In the genomic region with DNA sequence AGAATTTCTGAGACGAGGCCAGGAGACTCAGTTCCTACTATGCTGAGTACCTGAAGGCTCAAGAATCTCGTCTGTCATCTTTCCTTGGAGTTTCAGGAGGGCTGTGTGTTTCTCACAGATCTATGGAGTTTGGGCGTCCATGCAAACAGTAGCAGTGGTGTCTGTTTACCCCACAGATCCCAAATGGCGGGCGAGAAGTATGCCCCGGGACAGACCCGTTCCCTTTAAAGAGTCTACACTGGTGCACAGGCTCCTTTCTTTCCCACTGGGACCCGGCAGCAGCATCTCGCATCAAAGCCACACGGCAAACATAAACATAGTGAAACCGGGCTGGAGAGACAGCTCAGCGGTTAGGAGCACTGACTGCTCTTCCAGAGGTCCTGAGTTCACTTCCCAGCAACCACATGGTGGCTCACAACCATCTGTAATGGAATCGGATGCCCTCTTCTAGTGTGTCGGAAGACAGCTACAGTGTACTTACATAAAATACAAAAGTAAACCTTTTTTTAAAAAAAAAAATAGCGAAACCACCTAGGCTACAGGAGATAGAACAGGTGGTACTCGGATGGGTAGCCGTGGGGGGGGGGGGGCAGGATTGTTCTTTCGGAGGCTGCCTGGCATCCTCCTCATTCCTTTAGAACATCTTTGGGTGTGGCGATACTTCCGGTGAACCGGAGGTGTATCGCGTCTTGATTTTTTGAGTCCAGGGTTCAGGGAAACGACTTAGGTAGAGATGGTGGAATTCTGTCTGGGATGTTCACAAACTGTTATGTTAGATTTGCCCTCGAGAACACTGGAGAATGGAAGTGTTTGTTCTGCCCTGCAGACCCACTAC, we compare ENCODE assay signal across 20 mouse cellular contexts. TPM values are rescaled to one million over a fixed set of nuclear protein-coding genes. Genes with fewer than 3 reads are reported as not detected.
DNase-seq lines count a peak whose midpoint lies in the region; ATAC-seq and TF ChIP-seq lines count a peak whose summit lies in the region.
"Had no signal": no experiment of that assay in that cellular context is flagged by ENCODE, and none has a peak within 500 bp of the region (broad histone marks: within the 10 kb centered on the region; RNA-seq: fewer than 3 reads in every experiment).

No protein-coding gene starts in this region.

- H3K79me2 ChIP-seq in heart, adult 2 months (replicated peaks; ENCODE audit: control insufficient read depth, insufficient read depth, low read length) = peaks cover 12% of the 10 kb centered on the region

- H3K27ac ChIP-seq in heart, adult 2 months = peak overlapping the region; percentile 54
- H3K27ac ChIP-seq in testis, adult 2 months (ENCODE audit: control insufficient read depth, insufficient read depth, low read depth, low read length) = peak overlapping the region; percentile 15; the same call in 1 of the 2 replicates
- peak overlapping the region; percentile 55 for H3K27ac ChIP-seq in liver, postnatal 0 days (ENCODE audit: low read depth)
- no peak overlapping the region for H3K27ac ChIP-seq in hindbrain, embryonic 14.5 days
- H3K27ac ChIP-seq: forebrain, embryonic 15.5 days; heart, embryonic 15.5 days; hindbrain, embryonic 12.5 days; limb, embryonic 10.5 days; neural tube, embryonic 12.5 days had no signal

- H3K9ac ChIP-seq in heart, adult 2 months (ENCODE audit: low read depth, low read length) = no peak overlapping the region
- H3K9ac ChIP-seq in liver, postnatal 0 days (replicated peaks) = peak overlapping the region; percentile 54
- no peak overlapping the region for H3K9ac ChIP-seq in hindbrain, embryonic 14.5 days
- H3K9ac ChIP-seq: forebrain, embryonic 15.5 days; heart, embryonic 15.5 days; hindbrain, embryonic 12.5 days; lung, embryonic 14.5 days; neural tube, embryonic 12.5 days had no signal

- no peak for TF ChIP-seq EP300 in heart, adult 2 months (IDR thresholded peaks at IDR 0.05; ENCODE audit: insufficient read depth, low read depth, low read length)
- no peak for TF ChIP-seq EP300 in liver, postnatal 0 days (IDR thresholded peaks at IDR 0.05; ENCODE audit: low read depth)

- 59% methylated on average over 25 of the region's 25 CpGs for WGBS in heart, adult 2 months
- WGBS in liver, postnatal 0 days (ENCODE audit: insufficient replicate concordance) = 60% methylated on average over 25 of the region's 25 CpGs
- WGBS in hindbrain, embryonic 14.5 days = 71% methylated on average over 25 of the region's 25 CpGs

- TF ChIP-seq POLR2A in heart, adult 2 months (IDR thresholded peaks at IDR 0.05; ENCODE audit: insufficient read depth, low read depth, low read length) = no peak
- TF ChIP-seq POLR2A in testis, adult 2 months (IDR thresholded peaks at IDR 0.05; ENCODE audit: control insufficient read depth, low read depth, low read length) = no peak

- no peak for TF ChIP-seq CTCF in heart, adult 2 months (IDR thresholded peaks at IDR 0.05)
- TF ChIP-seq CTCF in testis, adult 2 months (IDR thresholded peaks at IDR 0.05; ENCODE audit: control insufficient read depth, insufficient read depth, insufficient replicate concordance, low read depth, low read length) = no peak
- TF ChIP-seq CTCF in liver, postnatal 0 days (IDR thresholded peaks at IDR 0.05; ENCODE audit: low read depth) = no peak

- intact Hi-C loops in heart, adult 2 months (cut with DNase I) = no loop called here
- intact Hi-C loops in heart, postnatal 10 days (cut with DNase I) = loop anchor here (2.0 to 5.0 kb wide), 2 partner anchors 146 to 212 kb away; no protein-coding TSS in a partner anchor

- H3K4me3 ChIP-seq in heart, adult 2 months = no peak overlapping the region; the same call in 1 of the 2 replicates
- H3K4me3 ChIP-seq in testis, adult 2 months (ENCODE audit: control insufficient read depth, low read depth, low read length) = peak overlapping the region; percentile 71
- peak overlapping the region; percentile 21; the same call in 1 of the 2 replicates for H3K4me3 ChIP-seq in liver, postnatal 0 days (ENCODE audit: low read depth, low read length)
- no peak overlapping the region for H3K4me3 ChIP-seq in hindbrain, embryonic 14.5 days (replicated peaks; ENCODE audit: low read length)
- H3K4me3 ChIP-seq: forebrain, embryonic 15.5 days; heart, embryonic 15.5 days; hindbrain, embryonic 12.5 days; limb, embryonic 10.5 days; neural tube, embryonic 12.5 days had no signal

- no peaks in the 10 kb centered on the region for H3K27me3 ChIP-seq in heart, adult 2 months (ENCODE audit: control insufficient read depth, insufficient read depth, low read length)
- no peaks in the 10 kb centered on the region for H3K27me3 ChIP-seq in testis, adult 2 months (ENCODE audit: control insufficient read depth, insufficient read depth, low read length)
- H3K27me3 ChIP-seq in liver, postnatal 0 days (ENCODE audit: insufficient read depth, low read length) = no peaks in the 10 kb centered on the region
- no peaks in the 10 kb centered on the region for H3K27me3 ChIP-seq in hindbrain, embryonic 14.5 days (ENCODE audit: control insufficient read depth, insufficient read depth, low read length)
- H3K27me3 ChIP-seq: forebrain, embryonic 15.5 days; heart, embryonic 15.5 days; hindbrain, embryonic 12.5 days; neural tube, embryonic 12.5 days had no signal

- peak in 1 of 2 experiments; percentile 35 for DNase-seq in heart, adult 2 months
- no peak for DNase-seq in heart, postnatal 10 days
- no peak for DNase-seq in testis, postnatal 10 days (ENCODE audit: low spot score)
- DNase-seq in liver, postnatal 0 days = no peak
- no peak for DNase-seq in hindbrain, embryonic 14.5 days (ENCODE audit: low spot score)
- DNase-seq: adrenal gland, postnatal 25 days; gastrocnemius, postnatal 25 days; lung, embryonic 14.5 days; lung, postnatal 4 days; right cerebral cortex, postnatal 25 days; thymus, postnatal 36 days had no signal

- H3K9me3 ChIP-seq in liver, postnatal 0 days (ENCODE audit: low read length) = no peaks in the 10 kb centered on the region
- no peaks in the 10 kb centered on the region for H3K9me3 ChIP-seq in hindbrain, embryonic 14.5 days (ENCODE audit: control insufficient read depth, low read length)
- H3K9me3 ChIP-seq: forebrain, embryonic 15.5 days; heart, embryonic 15.5 days; hindbrain, embryonic 12.5 days; limb, embryonic 10.5 days; neural tube, embryonic 12.5 days had no signal

- H3K4me1 ChIP-seq in heart, adult 2 months (ENCODE audit: control insufficient read depth, insufficient read depth, low read length) = peaks cover 49% of the 10 kb centered on the region
- H3K4me1 ChIP-seq in testis, adult 2 months (ENCODE audit: control insufficient read depth, insufficient read depth, low read length) = peaks cover 27% of the 10 kb centered on the region
- peaks cover 36% of the 10 kb centered on the region for H3K4me1 ChIP-seq in liver, postnatal 0 days (ENCODE audit: insufficient read depth)
- H3K4me1 ChIP-seq in hindbrain, embryonic 14.5 days (replicated peaks; ENCODE audit: control insufficient read depth, insufficient read depth, low read length) = no peaks in the 10 kb centered on the region
- H3K4me1 ChIP-seq: forebrain, embryonic 15.5 days; neural tube, embryonic 12.5 days had no signal

- peaks cover 53% of the 10 kb centered on the region for H3K36me3 ChIP-seq in heart, adult 2 months (ENCODE audit: control insufficient read depth, insufficient read depth, low read length)
- H3K36me3 ChIP-seq in testis, adult 2 months (ENCODE audit: control insufficient read depth, insufficient read depth, low read length) = no peaks in the 10 kb centered on the region
- 0 out of 2 replicates have a peak, but pooled peaks cover 3% of the 10 kb centered on the region for H3K36me3 ChIP-seq in liver, postnatal 0 days (replicated peaks; ENCODE audit: insufficient read depth, low read length)
- no peaks in the 10 kb centered on the region for H3K36me3 ChIP-seq in hindbrain, embryonic 14.5 days (replicated peaks; ENCODE audit: control insufficient read depth, insufficient read depth)
- H3K36me3 ChIP-seq: forebrain, embryonic 15.5 days; heart, embryonic 15.5 days; hindbrain, embryonic 12.5 days; limb, embryonic 10.5 days; neural tube, embryonic 12.5 days had no signal

- H3K4me2 ChIP-seq in liver, postnatal 0 days (ENCODE audit: low read depth, low read length) = peak overlapping the region; percentile 71
- no peak overlapping the region for H3K4me2 ChIP-seq in hindbrain, embryonic 14.5 days (replicated peaks)
- H3K4me2 ChIP-seq: forebrain, embryonic 15.5 days; heart, embryonic 15.5 days; hindbrain, embryonic 12.5 days; midbrain, embryonic 11.5 days; neural tube, embryonic 12.5 days had no signal

- peak; percentile 24 for ATAC-seq in erythroblast, adult 5-6 weeks (replicated peaks; ENCODE audit: low FRiP score, poor library complexity, severe bottlenecking)
- no peak for ATAC-seq in liver, postnatal 0 days
- ATAC-seq in hindbrain, embryonic 14.5 days (ENCODE audit: low FRiP score) = no peak
- ATAC-seq in megakaryocyte, adult 5-6 weeks (ENCODE audit: poor library complexity, severe bottlenecking) = no peak
- ATAC-seq: forebrain, embryonic 15.5 days had no signal

RNA-seq across cellular contexts. Expression of gene Klf9, which starts 12.0 kb away (rescaled TPM):
- 100 to 1,000 TPM; 121 to 142 TPM for total RNA-seq in heart, adult 2 months (2021)
- 40.3 and 47.1 TPM in 2 replicates for polyA plus RNA-seq in heart, adult 2 months (2012; rRNA removed)
- total RNA-seq in heart, postnatal 10 days (2021) = 100 to 1,000 TPM in 1 of 2 experiments, 10 to 100 TPM in 1; 67.7 to 119 TPM
- polyA plus RNA-seq in testis, adult 2 months (2012; rRNA removed) = 19.7 and 21.4 TPM in 2 replicates
- total RNA-seq in erythroblast, adult 5-6 weeks (2015; ENCODE audit: low replicate concordance) = 2.5 TPM in 2 replicates
- total RNA-seq in erythroblast, adult 5-6 weeks (2017; ENCODE audit: low replicate concordance) = 1.8 and 6.1 TPM in 2 replicates
- polyA plus RNA-seq in liver, postnatal 0 days (2015; fragmentation: Nextera tagmentation; extraction: Ambion mirVana) = 12.6 and 17.2 TPM in 2 replicates
- 2.4 and 3.3 TPM in 2 replicates for polyA plus RNA-seq in hindbrain, embryonic 14.5 days (2014; fragmentation: Nextera tagmentation; extraction: Ambion mirVana)
- total RNA-seq in megakaryocyte, adult 5-6 weeks (2015) = 7.0 and 9.4 TPM in 2 replicates
- 5.4 and 6.2 TPM in 2 replicates for total RNA-seq in megakaryocyte, adult 5-6 weeks (2017)

Comparison
In these comparisons a context has a peak if more than half of its experiments do, and no peak if none do; other contexts are left out.
1. H3K4me3 ChIP-seq: peak in testis, adult 2 months (single experiment) and liver, postnatal 0 days (single experiment); none in heart, adult 2 months (single experiment) and hindbrain, embryonic 14.5 days (single experiment).
2. RNA of gene Klf9, which starts 12.0 kb away (total RNA-seq): 121 to 142 TPM in heart, adult 2 months and 67.7 to 119 TPM in heart, postnatal 10 days; 5.4 to 9.4 TPM in megakaryocyte, adult 5-6 weeks and 1.8 to 6.1 TPM in erythroblast, adult 5-6 weeks; every median in the first group is over 4 times any median in the second.